Mouse (Mus musculus) cerebellum, postnatal 25 days (tissue): ENCODE data around the gene 9930111J21Rik2.
"Not testable (repeated sequence)": the region's sequence is repeated elsewhere in the genome, so short reads cannot be mapped to it uniquely, and the experiment has no call there.

ENCODE experiments used
- DNase-seq, 2 experiments: peaks; one replicate each; pipeline ENCODE4 v3.0.0; 2021; ENCODE audit warnings: mixed read lengths in 2 of 2

9930111J21Rik2 gene

GRCm38 (mm10) chr11:49051093-49051891 lies at the start of gene 9930111J21Rik2:
Gene 9930111J21Rik2 (minus strand): TSS chr11:49051242.
- DNase-seq: not testable (repeated sequence)

- no peak for DNase-seq
Measured at GRCm38 (mm10) chr11:49100409-49100808, 49.4 kb upstream of the 9930111J21Rik2 start.

- no peak for DNase-seq
Measured at GRCm38 (mm10) chr11:49095367-49095766, 44.3 kb upstream of the 9930111J21Rik2 start.

- DNase-seq: no peak
Measured at GRCm38 (mm10) chr11:49093861-49094660, 43.0 kb upstream of the 9930111J21Rik2 start.

- DNase-seq: no peak
Measured at GRCm38 (mm10) chr11:49092786-49093185, 41.7 kb upstream of the 9930111J21Rik2 start.

- no peak for DNase-seq
Measured at GRCm38 (mm10) chr11:49092053-49092586, 41.1 kb upstream of the 9930111J21Rik2 start.

GRCm38 (mm10) chr11:49091171-49091570 lies 40.1 kb upstream of the 9930111J21Rik2 start:
- no peak for DNase-seq

- DNase-seq: no peak
Measured at GRCm38 (mm10) chr11:49090551-49090950, 39.5 kb upstream of the 9930111J21Rik2 start.

- DNase-seq: no peak
Measured at GRCm38 (mm10) chr11:49089735-49090507, 38.9 kb upstream of the 9930111J21Rik2 start.

GRCm38 (mm10) chr11:49088990-49089652 lies 38.1 kb upstream of the 9930111J21Rik2 start:
- DNase-seq: no peak

GRCm38 (mm10) chr11:49087830-49088616 lies 37.0 kb upstream of the 9930111J21Rik2 start:
- no peak for DNase-seq

- no peak for DNase-seq
Measured at GRCm38 (mm10) chr11:49086858-49087361, 35.9 kb upstream of the 9930111J21Rik2 start.

GRCm38 (mm10) chr11:49084875-49085274 lies 33.8 kb upstream of the 9930111J21Rik2 start:
- no peak for DNase-seq

- no peak for DNase-seq
Measured at GRCm38 (mm10) chr11:49084385-49084784, 33.3 kb upstream of the 9930111J21Rik2 start.

GRCm38 (mm10) chr11:49083808-49084207 lies 32.8 kb upstream of the 9930111J21Rik2 start:
- DNase-seq: no peak

GRCm38 (mm10) chr11:49083146-49083545 lies 32.1 kb upstream of the 9930111J21Rik2 start:
- no peak for DNase-seq

- no peak for DNase-seq
Measured at GRCm38 (mm10) chr11:49081886-49082285, 30.8 kb upstream of the 9930111J21Rik2 start.

- no peak for DNase-seq
Measured at GRCm38 (mm10) chr11:49081356-49081755, 30.3 kb upstream of the 9930111J21Rik2 start.

- DNase-seq: no peak
Measured at GRCm38 (mm10) chr11:49080636-49081035, 29.6 kb upstream of the 9930111J21Rik2 start.

- no peak for DNase-seq
Measured at GRCm38 (mm10) chr11:49078719-49079118, 27.7 kb upstream of the 9930111J21Rik2 start.

- DNase-seq: no peak
Measured at GRCm38 (mm10) chr11:49077012-49077411, 26.0 kb upstream of the 9930111J21Rik2 start.
